Mouse (Mus musculus) forebrain, embryonic 16.5 days (tissue): ENCODE data around the gene Atp5s. TPM values are rescaled to one million over a fixed set of nuclear protein-coding genes. Genes with fewer than 3 reads are reported as not detected.
A peak's percentile ranks its signal among the peaks of the same experiment; 100 is the strongest.

ENCODE experiments used
- ATAC-seq: fragments of 200-750 bp; cut with Nextera tagmentation; 2 replicates; pipeline ENCODE4 v1.8.0; 2017; ENCODE audit warnings: mild to moderate bottlenecking, moderate library complexity
- H3K27ac ChIP-seq: fragments of 300-500 bp; sonication (generic); 2 replicates; pipeline ENCODE4 v1.5.1; 2014; ENCODE audit warnings: low read length, control low read depth
- H3K27me3 ChIP-seq: fragments of 300-500 bp; sonication (generic); replicated peaks from 2 replicates; pipeline ENCODE4 v1.6.1; 2014; ENCODE audit warnings: low read length; ENCODE audit not compliant: control insufficient read depth, insufficient read depth
- H3K36me3 ChIP-seq: fragments of 300-500 bp; sonication (generic); 2 replicates; pipeline ENCODE4 v1.6.1; 2014; ENCODE audit not compliant: control insufficient read depth, insufficient read depth
- H3K4me1 ChIP-seq: fragments of 300-500 bp; sonication (generic); replicated peaks from 2 replicates; pipeline ENCODE4 v1.6.1; 2014; ENCODE audit warnings: low read length; ENCODE audit not compliant: control insufficient read depth, insufficient read depth
- H3K4me2 ChIP-seq: fragments of 300-500 bp; sonication (generic); 2 replicates; pipeline ENCODE4 v1.6.1; 2014; ENCODE audit warnings: mild to moderate bottlenecking, low read length, control low read depth
- H3K4me3 ChIP-seq: fragments of 300-500 bp; sonication (generic); replicated peaks from 2 replicates; pipeline ENCODE4 v1.5.1; 2014; ENCODE audit warnings: mild to moderate bottlenecking, low read length, control low read depth
- H3K9ac ChIP-seq: fragments of 300-500 bp; sonication (generic); replicated peaks from 2 replicates; pipeline ENCODE4 v1.6.1; 2014; ENCODE audit warnings: low read depth, low read length, control low read depth
- H3K9me3 ChIP-seq: fragments of 300-500 bp; sonication (generic); 2 replicates; pipeline ENCODE4 v1.6.1; 2016; ENCODE audit warnings: low read length; ENCODE audit not compliant: control insufficient read depth
- WGBS: fragments of 180-500 bp; shearing (Covaris S2); extraction: QIAGEN DNeasy Blood & Tissue Kit; methylation state at CpG from one replicate; pipeline ENCODE4 v1.1.7; 2014; 5-methylcytosine and 5-hydroxymethylcytosine counted together
- polyA plus RNA-seq: library from polyadenylated mRNA; unstranded; fragments of >200 nt; fragmentation: Nextera tagmentation; extraction: Ambion mirVana; gene quantifications from 2 replicates; pipeline ENCODE4 v1.2.1, GENCODE M21; 2015

The Atp5s gene
- polyA plus RNA-seq, 1 experiment from 2014 or later, result 26.0 TPM

DNA sequence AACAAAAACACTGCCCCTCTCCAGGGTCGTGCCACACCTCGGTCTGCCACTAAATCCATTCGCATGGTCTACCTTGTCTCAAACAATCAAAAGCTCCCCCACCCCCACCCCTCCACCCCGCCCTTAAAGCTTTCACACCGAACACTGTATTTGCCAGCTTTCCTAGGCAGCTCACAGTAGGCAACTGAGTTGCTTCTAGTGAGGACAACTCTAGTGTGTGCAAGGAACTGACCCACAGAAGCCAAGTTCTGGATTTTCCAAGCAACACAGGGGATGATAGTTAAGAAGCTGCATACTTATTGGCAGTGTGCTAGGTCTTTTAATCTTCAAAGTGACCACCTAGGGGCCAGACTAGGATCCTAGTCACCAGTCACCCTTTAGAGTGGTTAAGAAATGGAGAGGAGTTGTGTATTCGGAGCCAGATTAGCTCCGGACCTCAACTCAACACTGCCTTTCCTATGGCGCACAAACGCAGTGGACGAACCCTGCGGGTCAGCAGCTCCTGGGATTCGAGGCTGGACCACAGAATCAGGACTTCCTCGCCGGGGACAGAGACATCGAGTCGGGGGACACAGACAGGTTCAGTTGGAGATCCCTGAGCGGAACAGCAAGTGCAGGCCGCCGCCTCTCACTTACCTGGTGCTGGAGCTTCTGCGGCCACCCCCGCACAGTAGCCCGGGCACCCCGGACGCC is 586 bp upstream of the Atp5s start:
- H3K27me3 ChIP-seq, result no peaks in the 10 kb centered on the region
- H3K4me1 ChIP-seq, result peaks cover 14% of the 10 kb centered on the region
- peak; percentile 13 for ATAC-seq
- under 1% methylated on average over 20 of the region's 24 CpGs for whole genome bisulfite sequencing
- peak overlapping the region; percentile 87 for H3K4me3 ChIP-seq
- H3K36me3 ChIP-seq, result peaks cover 3% of the 10 kb centered on the region; the same call in 1 of the 2 replicates
- H3K9me3 ChIP-seq, result peaks cover 7% of the 10 kb centered on the region
- H3K27ac ChIP-seq, result no peak overlapping the region
- H3K9ac ChIP-seq, result peak overlapping the region; percentile 70
- H3K4me2 ChIP-seq, result peak overlapping the region; percentile 97

DNA sequence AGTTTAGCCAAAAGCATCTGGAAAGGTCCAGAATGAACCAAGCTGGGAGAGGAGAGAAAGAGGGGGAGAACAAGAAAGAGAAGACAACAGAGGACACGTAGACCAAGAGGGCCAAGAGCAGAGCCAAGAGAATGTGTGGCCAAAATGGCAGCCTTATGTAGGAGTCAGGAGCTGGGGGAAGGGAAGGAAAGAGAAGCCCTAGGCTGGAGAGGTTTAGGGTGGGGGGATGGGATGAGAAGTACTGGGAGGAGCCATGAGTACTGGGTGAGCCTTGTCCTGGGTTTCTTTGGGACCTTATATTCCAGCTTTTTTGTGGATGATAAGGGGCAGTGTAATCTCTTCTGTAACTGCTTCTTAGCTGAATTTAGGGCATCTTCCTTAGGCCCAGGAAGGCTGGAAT is 4.5 kb downstream of the Atp5s start:
- WGBS, result 71% methylated on average over 1 of the region's 1 CpGs
- Histone ChIP-seq H3K9me3 (no peaks in the 10 kb centered on the region), H3K4me2 (no peak overlapping the region), H3K9ac (no peak overlapping the region), H3K36me3 (no peaks in the 10 kb centered on the region), H3K4me1 (peaks cover 5% of the 10 kb centered on the region), H3K27ac (0 out of 2 replicates have a peak overlapping the region, but pooled peaks have one; percentile 3), H3K4me3 (no peak overlapping the region), H3K27me3 (no peaks in the 10 kb centered on the region)
- no peak for ATAC-seq

DNA sequence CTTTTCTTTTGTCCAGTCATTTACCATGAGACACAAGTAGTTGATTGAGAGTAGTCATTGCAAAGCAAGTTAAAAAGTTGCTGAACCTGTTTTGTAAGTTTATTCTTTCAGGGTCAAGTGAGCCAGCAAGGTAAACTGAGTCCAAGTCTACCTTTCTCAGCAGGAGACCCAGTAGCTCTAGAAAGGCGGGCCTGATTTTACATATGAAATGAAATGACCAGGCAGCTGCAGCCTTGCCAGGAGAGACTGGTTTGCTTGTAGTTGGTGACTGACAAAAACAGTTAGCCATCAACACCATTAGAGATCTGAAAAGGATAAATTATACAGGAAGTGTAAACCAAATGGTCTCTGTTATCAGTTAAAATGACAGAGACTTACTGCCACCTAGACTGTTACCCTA is 5.6 kb downstream of the Atp5s start:
- no peak for ATAC-seq
- H3K4me2 ChIP-seq, result no peak overlapping the region
- H3K4me1 ChIP-seq, result peaks cover 2% of the 10 kb centered on the region
- WGBS, result 79% methylated on average over 1 of the region's 1 CpGs
- no peaks in the 10 kb centered on the region for H3K27me3 ChIP-seq
- no peak overlapping the region for H3K27ac ChIP-seq
- H3K9ac ChIP-seq, result no peak overlapping the region
- H3K4me3 ChIP-seq, result no peak overlapping the region
- no peaks in the 10 kb centered on the region for H3K9me3 ChIP-seq
- no peaks in the 10 kb centered on the region for H3K36me3 ChIP-seq

DNA sequence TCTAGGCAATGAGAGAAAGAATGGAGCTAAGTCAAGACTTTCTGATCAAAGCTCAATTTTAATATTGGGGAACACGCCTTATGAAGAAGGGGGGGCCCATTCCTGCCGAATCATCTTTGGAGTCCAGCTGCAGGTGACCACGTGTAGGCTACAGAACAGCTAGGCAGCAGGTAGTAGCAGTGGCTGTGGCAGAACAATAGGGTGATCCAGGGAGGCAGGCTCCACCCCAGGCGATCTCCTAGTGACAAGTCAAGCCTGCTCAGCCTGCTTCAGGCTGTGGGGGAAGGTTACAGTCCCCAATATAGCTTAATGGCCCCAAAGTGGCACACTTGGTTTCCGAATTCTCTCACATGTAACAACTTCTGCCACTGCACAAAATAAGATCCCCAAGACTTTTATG is 7.5 kb downstream of the Atp5s start:
- H3K27ac ChIP-seq, result no peak overlapping the region
- ATAC-seq, result no peak
- 39% methylated on average over 5 of the region's 5 CpGs for WGBS
- H3K36me3 ChIP-seq, result no peaks in the 10 kb centered on the region
- no peak overlapping the region for H3K4me2 ChIP-seq
- no peaks in the 10 kb centered on the region for H3K9me3 ChIP-seq
- H3K9ac ChIP-seq, result no peak overlapping the region
- no peaks in the 10 kb centered on the region for H3K27me3 ChIP-seq
- H3K4me1 ChIP-seq, result no peaks in the 10 kb centered on the region
- H3K4me3 ChIP-seq, result no peak overlapping the region

DNA sequence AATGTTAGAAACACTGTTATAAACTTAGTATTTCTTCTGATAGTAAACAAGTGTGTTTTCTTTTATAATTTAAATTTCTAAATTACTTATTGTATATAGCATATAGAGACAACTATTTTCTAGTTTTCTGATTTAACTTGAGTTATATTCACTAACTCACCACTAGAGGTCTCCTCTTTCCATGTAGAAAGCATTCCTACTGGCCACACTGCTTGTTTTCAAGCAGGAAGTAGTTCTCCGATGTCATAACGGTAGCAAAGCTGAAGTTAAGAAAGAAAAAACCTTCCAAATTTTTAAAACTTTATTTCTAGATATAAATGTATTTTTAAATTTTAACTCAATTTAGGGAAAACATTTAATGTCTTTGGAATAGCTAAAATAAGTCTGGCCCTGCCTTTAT is 8.8 kb downstream of the Atp5s start:
- H3K4me1 ChIP-seq, result no peaks in the 10 kb centered on the region
- H3K27me3 ChIP-seq, result no peaks in the 10 kb centered on the region
- H3K9ac ChIP-seq, result no peak overlapping the region
- peak; percentile 66; the same call in 1 of the 2 replicates for ATAC-seq
- H3K9me3 ChIP-seq, result no peaks in the 10 kb centered on the region
- no peak overlapping the region for H3K4me2 ChIP-seq
- no peak overlapping the region for H3K4me3 ChIP-seq
- no peak overlapping the region for H3K27ac ChIP-seq
- 1% methylated on average over 2 of the region's 2 CpGs for WGBS
- H3K36me3 ChIP-seq, result no peaks in the 10 kb centered on the region

DNA sequence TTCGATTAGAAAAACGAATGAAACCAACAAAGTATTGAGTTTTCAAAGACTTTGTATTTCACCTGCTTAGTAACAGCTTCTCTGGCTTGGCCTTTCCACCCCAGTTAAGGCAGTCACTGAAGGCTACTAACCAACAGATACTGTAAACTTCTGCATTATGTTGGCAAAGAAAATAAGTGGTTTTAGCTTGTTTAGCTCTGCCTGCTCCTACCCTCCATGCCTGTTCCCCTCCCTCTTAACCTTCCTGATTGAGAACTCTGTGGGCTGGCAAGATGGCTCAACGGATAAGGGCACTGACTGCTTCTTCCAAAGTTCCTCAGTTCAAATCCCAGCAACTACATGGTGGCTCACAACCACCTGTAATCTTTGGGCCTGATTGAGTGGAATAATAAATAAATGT is 9.2 kb downstream of the Atp5s start:
- H3K36me3 ChIP-seq, result no peaks in the 10 kb centered on the region
- no peak overlapping the region for H3K9ac ChIP-seq
- no peaks in the 10 kb centered on the region for H3K4me1 ChIP-seq
- H3K27ac ChIP-seq, result no peak overlapping the region
- H3K9me3 ChIP-seq, result no peaks in the 10 kb centered on the region
- no peak for ATAC-seq
- 81% methylated on average over 3 of the region's 3 CpGs for WGBS
- no peak overlapping the region for H3K4me2 ChIP-seq
- H3K4me3 ChIP-seq, result no peak overlapping the region
- H3K27me3 ChIP-seq, result no peaks in the 10 kb centered on the region

DNA sequence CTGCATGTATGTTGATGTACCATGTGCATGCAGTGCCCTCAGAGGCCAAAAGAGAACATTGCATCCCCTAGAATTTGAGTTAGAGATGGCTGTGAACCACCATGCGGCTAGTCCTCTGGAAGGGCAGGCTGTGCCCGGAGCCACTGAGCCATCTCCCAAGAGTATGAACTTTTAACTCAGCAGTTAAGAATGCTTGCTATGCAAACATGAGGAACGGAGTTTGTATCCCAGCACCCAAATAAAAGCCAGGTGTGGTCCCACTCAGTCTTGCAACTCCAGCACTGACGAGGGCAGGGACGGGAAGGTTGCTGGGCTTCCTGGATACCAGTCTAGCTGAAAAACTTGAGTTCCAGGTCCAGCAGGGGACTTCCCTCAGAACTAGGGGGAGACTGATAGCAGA is 17.2 kb downstream of the Atp5s start:
- WGBS, result 87% methylated on average over 5 of the region's 5 CpGs
- Histone ChIP-seq H3K9ac (no peak overlapping the region), H3K27me3 (no peaks in the 10 kb centered on the region), H3K36me3 (no peaks in the 10 kb centered on the region), H3K4me1 (no peaks in the 10 kb centered on the region), H3K4me3 (no peak overlapping the region), H3K27ac (no peak overlapping the region), H3K9me3 (no peaks in the 10 kb centered on the region), H3K4me2 (no peak overlapping the region)
- no peak for ATAC-seq

DNA sequence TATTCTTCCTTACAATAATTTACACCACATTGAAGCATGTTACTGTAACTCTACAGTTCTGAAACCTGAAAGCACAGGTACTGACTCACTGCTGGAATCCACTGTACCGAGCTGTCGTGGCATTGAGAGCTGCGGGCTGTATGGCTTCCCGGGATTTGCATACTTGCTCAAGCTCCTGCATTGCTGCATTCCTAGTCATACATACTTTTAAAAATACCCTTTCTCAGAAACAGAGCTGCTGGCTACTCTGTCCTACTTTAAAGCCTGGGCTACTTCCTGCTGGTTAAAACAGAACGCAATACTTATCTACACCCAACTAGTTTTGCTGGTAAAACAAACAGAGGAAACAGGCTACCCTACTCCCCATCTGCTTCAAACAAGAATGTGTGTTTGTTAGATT is 19.4 kb downstream of the Atp5s start:
- Histone ChIP-seq H3K27ac (no peak overlapping the region), H3K4me2 (no peak overlapping the region), H3K36me3 (no peaks in the 10 kb centered on the region), H3K4me1 (no peaks in the 10 kb centered on the region), H3K9ac (no peak overlapping the region), H3K4me3 (no peak overlapping the region), H3K9me3 (no peaks in the 10 kb centered on the region), H3K27me3 (no peaks in the 10 kb centered on the region)
- no peak for ATAC-seq
- 88% methylated on average over 5 of the region's 5 CpGs for WGBS

DNA sequence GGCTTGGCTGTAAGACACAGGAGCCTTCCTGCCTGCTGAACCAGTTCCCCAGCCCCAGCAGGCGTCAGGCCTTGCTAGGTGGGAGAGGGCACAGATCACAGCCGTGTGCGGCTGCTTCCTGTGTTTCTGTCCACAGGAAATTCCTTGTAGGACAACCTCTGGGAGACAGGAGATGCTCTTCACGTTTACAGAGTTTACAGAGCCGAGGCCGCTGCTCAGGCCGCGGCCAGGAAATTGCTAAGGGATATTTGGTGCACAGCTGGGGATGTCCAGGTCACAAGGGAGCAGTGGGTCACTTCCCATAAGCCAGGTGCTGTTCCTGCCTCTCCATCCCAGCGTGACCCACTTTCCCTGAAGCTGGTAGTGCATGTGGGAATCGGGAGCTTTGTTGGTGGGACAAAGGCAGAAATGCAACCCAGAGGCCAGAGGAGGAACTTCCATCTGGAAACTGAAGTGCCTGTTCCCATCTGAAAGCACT is 27.2 kb downstream of the Atp5s start:
- Histone ChIP-seq H3K9me3 (no peaks in the 10 kb centered on the region), H3K27ac (no peak overlapping the region), H3K9ac (no peak overlapping the region), H3K36me3 (no peaks in the 10 kb centered on the region), H3K4me3 (no peak overlapping the region), H3K27me3 (no peaks in the 10 kb centered on the region), H3K4me2 (no peak overlapping the region), H3K4me1 (no peaks in the 10 kb centered on the region; the same call in 1 of the 2 replicates)
- 52% methylated on average over 10 of the region's 10 CpGs for WGBS
- ATAC-seq, result no peak

DNA sequence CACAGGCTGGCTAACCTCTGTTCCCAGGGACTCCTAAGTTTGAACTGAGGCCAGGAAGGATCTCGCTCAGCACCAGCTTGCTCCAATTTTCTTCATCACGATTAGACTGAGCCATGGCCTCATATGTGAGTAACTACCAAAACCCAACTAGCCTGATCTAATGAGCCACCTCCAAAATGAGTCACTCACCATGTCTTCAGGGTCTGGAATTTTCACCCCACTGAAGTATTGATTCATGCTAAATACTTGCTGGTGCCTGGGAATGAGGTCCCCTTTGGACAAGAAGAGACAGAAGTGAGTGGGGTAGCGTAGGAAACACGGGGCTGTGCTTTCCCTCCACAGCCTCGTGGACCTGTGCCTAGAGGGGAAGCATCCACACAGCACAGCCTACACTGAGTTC is 29.2 kb downstream of the Atp5s start:
- Histone ChIP-seq H3K4me1 (peaks cover 16% of the 10 kb centered on the region), H3K27me3 (no peaks in the 10 kb centered on the region), H3K4me3 (no peak overlapping the region), H3K9ac (no peak overlapping the region), H3K9me3 (no peaks in the 10 kb centered on the region), H3K36me3 (no peaks in the 10 kb centered on the region), H3K27ac (no peak overlapping the region), H3K4me2 (no peak overlapping the region)
- 84% methylated on average over 5 of the region's 5 CpGs for WGBS
- no peak for ATAC-seq
